Mouse (Mus musculus): ENCODE results near the gene Dmp1.

The Dmp1 gene

GRCm38 (mm10) chr5:104261908-104262461 lies 59.6 kb downstream of the Dmp1 start:
- no peak for DNase-seq (ENCODE audit: low read depth, low spot score)

- no peak for DNase-seq (ENCODE audit: low read depth, low spot score)
Measured at GRCm38 (mm10) chr5:104263014-104263776, 60.8 kb downstream of the Dmp1 start.
